Comparison of ENCODE assay signal across 13 mouse cellular contexts in genomic region chr9:96394910-96395690, GRCm38 (mm10). TPM values are rescaled to one million over a fixed set of nuclear protein-coding genes. Genes with fewer than 3 reads are reported as not detected.
A peak's percentile ranks its signal among the peaks of the same experiment; 100 is the strongest.
DNase-seq lines count a peak whose midpoint lies in the region; ATAC-seq and TF ChIP-seq lines count a peak whose summit lies in the region.
"Had no signal": no experiment of that assay in that cellular context is flagged by ENCODE, and none has a peak within 500 bp of the region (broad histone marks: within the 10 kb centered on the region; RNA-seq: fewer than 3 reads in every experiment).

No protein-coding gene starts in this region.

- no peaks in the 10 kb centered on the region for H3K27me3 ChIP-seq in heart, embryonic 10.5 days (ENCODE audit: insufficient read depth, poor library complexity, severe bottlenecking)
- no peaks in the 10 kb centered on the region; the same call in 1 of the 2 replicates for H3K27me3 ChIP-seq in liver, postnatal 0 days (ENCODE audit: insufficient read depth, low read length)
- H3K27me3 ChIP-seq in stomach, embryonic 15.5 days (replicated peaks) = no peaks in the 10 kb centered on the region
- H3K27me3 ChIP-seq: embryonic facial prominence, embryonic 15.5 days; limb, embryonic 13.5 days; neural tube, embryonic 13.5 days had no signal

- ATAC-seq in liver, postnatal 0 days = peak; percentile 26; the same call in 1 of the 2 replicates
- ATAC-seq in stomach, embryonic 15.5 days (ENCODE audit: insufficient read depth, low FRiP score, low read depth) = peak; percentile 37; the same call in 1 of the 2 replicates

- no peak for TF ChIP-seq CTCF in bone marrow macrophage, adult 2 months (IDR thresholded peaks at IDR 0.05; ENCODE audit: low read depth, low read length)
- no peak for TF ChIP-seq CTCF in liver, postnatal 0 days (IDR thresholded peaks at IDR 0.05; ENCODE audit: low read depth)

- peaks cover 60% of the 10 kb centered on the region for H3K4me1 ChIP-seq in heart, embryonic 10.5 days
- H3K4me1 ChIP-seq in bone marrow macrophage, adult 2 months (ENCODE audit: control insufficient read depth, insufficient read depth, low read length) = peaks cover 46% of the 10 kb centered on the region
- H3K4me1 ChIP-seq in liver, postnatal 0 days (ENCODE audit: insufficient read depth) = peaks cover 13% of the 10 kb centered on the region
- H3K4me1 ChIP-seq in stomach, embryonic 15.5 days = peaks cover 6% of the 10 kb centered on the region; the same call in 1 of the 2 replicates
- H3K4me1 ChIP-seq: neural tube, embryonic 13.5 days had no signal

- H3K9ac ChIP-seq in liver, postnatal 0 days (replicated peaks) = no peak overlapping the region
- H3K9ac ChIP-seq in stomach, embryonic 15.5 days = no peak overlapping the region
- H3K9ac ChIP-seq: embryonic facial prominence, embryonic 15.5 days; limb, embryonic 13.5 days; neural tube, embryonic 13.5 days had no signal

- intact Hi-C loops in heart, postnatal 14 days (cut with DNase I) = no loop called here

- peak overlapping the region; percentile 31; the same call in 1 of the 2 replicates for H3K27ac ChIP-seq in heart, embryonic 10.5 days
- peak overlapping the region; percentile 91 for H3K27ac ChIP-seq in bone marrow macrophage, adult 2 months (ENCODE audit: insufficient read depth, low read depth, low read length)
- peak overlapping the region; percentile 55; the same call in 1 of the 2 replicates for H3K27ac ChIP-seq in liver, postnatal 0 days (ENCODE audit: low read depth)
- peak overlapping the region; percentile 35; the same call in 1 of the 2 replicates for H3K27ac ChIP-seq in stomach, embryonic 15.5 days
- H3K27ac ChIP-seq: embryonic facial prominence, embryonic 15.5 days; limb, embryonic 13.5 days; neural tube, embryonic 13.5 days had no signal

- H3K36me3 ChIP-seq in heart, embryonic 10.5 days = no peaks in the 10 kb centered on the region
- no peaks in the 10 kb centered on the region for H3K36me3 ChIP-seq in liver, postnatal 0 days (replicated peaks; ENCODE audit: insufficient read depth, low read length)
- H3K36me3 ChIP-seq in stomach, embryonic 15.5 days = no peaks in the 10 kb centered on the region
- H3K36me3 ChIP-seq: embryonic facial prominence, embryonic 15.5 days; limb, embryonic 13.5 days; neural tube, embryonic 13.5 days had no signal

- H3K4me3 ChIP-seq in heart, embryonic 10.5 days = no peak overlapping the region
- peak overlapping the region; percentile 1; the same call in 1 of the 2 replicates for H3K4me3 ChIP-seq in bone marrow macrophage, adult 2 months (ENCODE audit: insufficient read depth, low read length)
- no peak overlapping the region for H3K4me3 ChIP-seq in liver, postnatal 0 days (ENCODE audit: low read depth, low read length)
- H3K4me3 ChIP-seq in stomach, embryonic 15.5 days (replicated peaks) = no peak overlapping the region
- H3K4me3 ChIP-seq: embryonic facial prominence, embryonic 15.5 days; limb, embryonic 13.5 days; neural tube, embryonic 13.5 days had no signal

- no peak overlapping the region for H3K4me2 ChIP-seq in liver, postnatal 0 days (ENCODE audit: low read depth, low read length)
- no peak overlapping the region for H3K4me2 ChIP-seq in stomach, embryonic 15.5 days
- H3K4me2 ChIP-seq: embryonic facial prominence, embryonic 15.5 days; limb, embryonic 13.5 days; neural tube, embryonic 13.5 days had no signal

- peak; percentile 80 for DNase-seq in heart, embryonic 10.5 days (ENCODE audit: low spot score)
- DNase-seq in heart, postnatal 14 days = no peak
- peak; percentile 45 for DNase-seq in liver, postnatal 0 days
- DNase-seq in testis, postnatal 14 days (ENCODE audit: low spot score) = no peak
- no peak for DNase-seq in adrenal gland, postnatal 10 days
- DNase-seq in right cerebral cortex, postnatal 4 days = no peak
- DNase-seq: adrenal gland, postnatal 14 days; gastrocnemius, postnatal 10 days had no signal

- no peak for TF ChIP-seq POLR2A in bone marrow macrophage, adult 2 months (IDR thresholded peaks at IDR 0.05; ENCODE audit: borderline replicate concordance, low read depth, low read length)

- WGBS in heart, embryonic 10.5 days = 50% methylated on average over 16 of the region's 16 CpGs
- 40% methylated on average over 16 of the region's 16 CpGs for WGBS in liver, postnatal 0 days (ENCODE audit: insufficient replicate concordance)
- WGBS in stomach, embryonic 15.5 days = 56% methylated on average over 16 of the region's 16 CpGs

- TF ChIP-seq EP300 in liver, postnatal 0 days (IDR thresholded peaks at IDR 0.05; ENCODE audit: low read depth) = no peak

- H3K9me3 ChIP-seq in heart, embryonic 10.5 days = no peaks in the 10 kb centered on the region
- H3K9me3 ChIP-seq in liver, postnatal 0 days (ENCODE audit: low read length) = peaks cover 2% of the 10 kb centered on the region; the same call in 1 of the 2 replicates
- no peaks in the 10 kb centered on the region for H3K9me3 ChIP-seq in stomach, embryonic 15.5 days
- H3K9me3 ChIP-seq: embryonic facial prominence, embryonic 15.5 days; limb, embryonic 13.5 days; neural tube, embryonic 13.5 days had no signal

RNA-seq across cellular contexts. Expression of gene Atp1b3, which starts 30.9 kb away (rescaled TPM):
- polyA plus RNA-seq in heart, embryonic 10.5 days (2016; fragmentation: Nextera tagmentation; extraction: Ambion mirVana) = 163 TPM in 2 replicates
- 10 to 100 TPM; 70.8 to 72.2 TPM for total RNA-seq in heart, postnatal 14 days (2021)
- polyA plus RNA-seq in bone marrow macrophage, adult 2 months (2012; ENCODE audit: insufficient read depth, insufficient read length, missing spikeins) = 222 and 227 TPM in 2 replicates
- 60.3 and 60.6 TPM in 2 replicates for polyA plus RNA-seq in liver, postnatal 0 days (2015; fragmentation: Nextera tagmentation; extraction: Ambion mirVana)
- polyA plus RNA-seq in stomach, embryonic 15.5 days (2015; fragmentation: Nextera tagmentation; extraction: Ambion mirVana) = 164 and 165 TPM in 2 replicates
- total RNA-seq in adrenal gland, postnatal 10 days (2021) = 100 to 1,000 TPM; 135 to 154 TPM

Comparison
In these comparisons a context has a peak if more than half of its experiments do, and no peak if none do; other contexts are left out.
1. DNase-seq: peak in heart, embryonic 10.5 days (single experiment) and liver, postnatal 0 days (single experiment); none in heart, postnatal 14 days (0 of 2), testis, postnatal 14 days (single experiment), adrenal gland, postnatal 10 days (single experiment) and right cerebral cortex, postnatal 4 days (single experiment).
2. H3K27ac ChIP-seq: peak in every context shown above with its lines; median percentile 91 in bone marrow macrophage, adult 2 months; 55 in liver, postnatal 0 days; 35 in stomach, embryonic 15.5 days; 31 in heart, embryonic 10.5 days.